Mouse (Mus musculus) lung, postnatal 0 days (tissue): ENCODE measurements around the gene Cgref1. TPM values are rescaled to one million over a fixed set of nuclear protein-coding genes. Genes with fewer than 3 reads are reported as not detected.

Experiments used
- ATAC-seq: fragments of 200-750 bp; cut with Nextera tagmentation; 2 replicates; pipeline ENCODE4 v1.8.0; 2017; ENCODE audit warnings: moderate library complexity
- DNase-seq: peaks from one replicate; pipeline ENCODE4 v3.0.0-alpha.2; 2016; ENCODE audit warnings: low spot score
- H3K27ac ChIP-seq: fragments of 300-500 bp; sonication (generic); 2 replicates; pipeline ENCODE4 v1.5.1; 2014; ENCODE audit warnings: antibody characterized with exemption, mild to moderate bottlenecking, low read length, mixed read lengths
- H3K27me3 ChIP-seq: fragments of 300-500 bp; sonication (generic); replicated peaks from 2 replicates; pipeline ENCODE4 v1.6.1; 2014; ENCODE audit warnings: low read length, mixed read lengths; ENCODE audit not compliant: insufficient read depth
- H3K36me3 ChIP-seq: fragments of 300-500 bp; sonication (generic); 2 replicates; pipeline ENCODE4 v1.6.1; 2014; ENCODE audit warnings: low read length, mixed read lengths; ENCODE audit not compliant: insufficient read depth
- H3K4me1 ChIP-seq: fragments of 300-500 bp; sonication (generic); 2 replicates; pipeline ENCODE4 v1.6.1; 2014; ENCODE audit warnings: antibody characterized with exemption, low read depth, low read length, mixed read lengths; ENCODE audit not compliant: insufficient read depth
- H3K4me2 ChIP-seq: fragments of 300-500 bp; sonication (generic); replicated peaks from 2 replicates; pipeline ENCODE4 v1.6.1; 2014; ENCODE audit warnings: low read depth, mild to moderate bottlenecking, low read length, moderate library complexity, mixed read lengths
- H3K4me3 ChIP-seq: fragments of 300-500 bp; sonication (generic); 2 replicates; pipeline ENCODE4 v1.5.1; 2014; ENCODE audit warnings: low read depth, low read length
- H3K9ac ChIP-seq: fragments of 300-500 bp; sonication (generic); replicated peaks from 2 replicates; pipeline ENCODE4 v1.6.1; 2014; ENCODE audit warnings: low read depth, mild to moderate bottlenecking
- H3K9me3 ChIP-seq: fragments of 300-500 bp; sonication (generic); 2 replicates; pipeline ENCODE4 v1.6.1; 2016; ENCODE audit warnings: low read length, mixed read lengths
- CTCF ChIP-seq: IDR thresholded peaks from 2 replicates; pipeline ENCODE4 v1.5.1; 2016; ENCODE audit warnings: antibody characterized with exemption, mild to moderate bottlenecking
- EP300 ChIP-seq: IDR thresholded peaks from 2 replicates; pipeline ENCODE4 v1.6.1; 2016; ENCODE audit warnings: antibody characterized with exemption, mild to moderate bottlenecking, control low read depth
- WGBS: fragments of 180-500 bp; shearing (Covaris S2); extraction: QIAGEN DNeasy Blood & Tissue Kit; methylation state at CpG from one replicate; pipeline ENCODE4 v1.1.7; 2014; 5-methylcytosine and 5-hydroxymethylcytosine counted together
- polyA plus RNA-seq: library from polyadenylated mRNA; unstranded; fragments of >200 nt; fragmentation: Nextera tagmentation; extraction: Ambion mirVana; gene quantifications from 2 replicates; pipeline ENCODE4 v1.2.1, GENCODE M21; 2015

The Cgref1 gene
- polyA plus RNA-seq, 1 experiment from 2014 or later: 2.3 TPM

DNA sequence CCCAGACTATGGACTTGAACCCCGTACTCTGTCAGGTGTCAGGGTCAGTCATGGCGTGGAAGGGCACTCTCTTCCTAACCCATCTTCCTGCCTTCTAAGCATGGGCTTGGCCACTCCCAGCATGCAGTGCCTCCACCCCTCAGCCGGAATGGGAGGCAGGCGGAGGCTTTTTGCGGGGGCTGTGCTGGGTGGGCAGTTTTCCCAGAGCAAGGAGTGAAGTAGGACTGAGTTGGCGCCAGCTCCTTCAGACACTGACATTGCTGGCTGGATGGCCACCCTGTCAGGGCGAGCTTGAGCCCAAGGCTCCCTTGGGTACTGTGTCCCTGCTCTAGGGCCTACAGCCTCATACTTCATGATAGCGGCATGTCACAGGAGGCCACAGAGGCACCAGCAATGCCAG lies 23.0 kb upstream of the Cgref1 start, which contains the start of gene Tcf23:
Tcf23 (plus strand) TSS at position 247 of the 400 bp plus-strand sequence.
- H3K9ac ChIP-seq: no peak within 1 kb of the TSS
- H3K9me3 ChIP-seq: no peaks in the 10 kb centered on the region
- no peak within 1 kb of the TSS for H3K4me2 ChIP-seq
- no peak within 1 kb of the TSS for H3K4me3 ChIP-seq
- H3K27ac ChIP-seq: no peak within 1 kb of the TSS
- no peak for TF ChIP-seq CTCF
- TF ChIP-seq EP300: no peak
- WGBS: 52% methylated on average over 8 of the region's 8 CpGs
- no peaks in the 10 kb centered on the region for H3K36me3 ChIP-seq
- H3K4me1 ChIP-seq: no peaks in the 10 kb centered on the region
- DNase-seq (peak; percentile 36), ATAC-seq (no peak)
- no peaks in the 10 kb centered on the region for H3K27me3 ChIP-seq

GRCm38 (mm10) chr5:30966189-30966588 lies 20.8 kb upstream of the Cgref1 start:
- DNase-seq (no peak), ATAC-seq (no peak)
- WGBS: 76% methylated on average over 4 of the region's 4 CpGs
- H3K4me1 ChIP-seq: peaks cover 2% of the 10 kb centered on the region; the same call in 1 of the 2 replicates
- H3K36me3 ChIP-seq: no peaks in the 10 kb centered on the region
- H3K4me2 ChIP-seq: no peak overlapping the region
- H3K27ac ChIP-seq: no peak overlapping the region
- no peaks in the 10 kb centered on the region for H3K27me3 ChIP-seq
- no peak for TF ChIP-seq CTCF
- no peak for TF ChIP-seq EP300
- H3K9me3 ChIP-seq: no peaks in the 10 kb centered on the region
- no peak overlapping the region for H3K4me3 ChIP-seq
- H3K9ac ChIP-seq: no peak overlapping the region

DNA sequence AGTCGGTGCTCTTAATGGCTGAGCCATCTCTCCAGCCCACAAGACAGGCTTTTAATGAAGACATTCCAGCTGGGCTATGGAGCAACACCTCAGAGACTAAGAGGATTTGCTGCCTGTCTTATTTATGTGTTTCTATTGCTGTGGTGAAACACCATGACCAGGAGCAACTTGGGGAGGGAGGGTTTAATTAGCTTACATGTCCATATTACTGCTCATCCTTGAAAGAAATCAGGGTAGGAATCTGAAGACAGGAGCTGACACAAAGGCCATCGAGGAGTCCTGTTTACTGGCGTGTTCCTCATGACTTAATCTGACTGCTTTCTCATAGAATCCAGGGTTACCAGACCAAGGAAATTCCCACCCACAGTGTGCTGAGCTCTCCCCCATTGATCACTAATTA lies 18.5 kb upstream of the Cgref1 start:
- Histone ChIP-seq H3K4me3 (no peak overlapping the region), H3K27me3 (no peaks in the 10 kb centered on the region), H3K27ac (no peak overlapping the region), H3K9ac (no peak overlapping the region), H3K9me3 (no peaks in the 10 kb centered on the region), H3K4me1 (peaks cover 6% of the 10 kb centered on the region; the same call in 1 of the 2 replicates), H3K36me3 (no peaks in the 10 kb centered on the region), H3K4me2 (no peak overlapping the region)
- WGBS: 84% methylated on average over 3 of the region's 3 CpGs
- ATAC-seq: no peak
- DNase-seq: no peak
- TF ChIP-seq CTCF (no peak), EP300 (no peak)

- Histone ChIP-seq H3K27ac (peak overlapping the region; percentile 72), H3K4me3 (no peak overlapping the region), H3K27me3 (no peaks in the 10 kb centered on the region), H3K9me3 (no peaks in the 10 kb centered on the region), H3K4me2 (no peak overlapping the region), H3K9ac (no peak overlapping the region), H3K4me1 (peaks cover 18% of the 10 kb centered on the region; the same call in 1 of the 2 replicates), H3K36me3 (0 out of 2 replicates have a peak, but pooled peaks cover 6% of the 10 kb centered on the region)
- ATAC-seq (peak; percentile 38), DNase-seq (peak; percentile 83)
- TF ChIP-seq EP300 (peak; percentile 95), CTCF (no peak)
- WGBS: 48% methylated on average over 10 of the region's 10 CpGs
Observed at GRCm38 (mm10) chr5:30961545-30962505, 16.4 kb upstream of the Cgref1 start.

GRCm38 (mm10) chr5:30960814-30961213 lies 15.4 kb upstream of the Cgref1 start:
- H3K36me3 ChIP-seq: peaks cover 9% of the 10 kb centered on the region
- no peak for TF ChIP-seq EP300
- no peak for TF ChIP-seq CTCF
- WGBS: 86% methylated on average over 2 of the region's 2 CpGs
- no peaks in the 10 kb centered on the region for H3K9me3 ChIP-seq
- H3K4me2 ChIP-seq: no peak overlapping the region
- no peak overlapping the region for H3K9ac ChIP-seq
- no peak overlapping the region for H3K4me3 ChIP-seq
- DNase-seq (no peak), ATAC-seq (no peak)
- H3K27me3 ChIP-seq: no peaks in the 10 kb centered on the region
- peak overlapping the region; percentile 94 for H3K27ac ChIP-seq
- peaks cover 18% of the 10 kb centered on the region; the same call in 1 of the 2 replicates for H3K4me1 ChIP-seq

GRCm38 (mm10) chr5:30959966-30960501 lies 14.6 kb upstream of the Cgref1 start, which contains the start of gene Preb:
TSS of gene Preb (minus strand) at chr5:30960361.
- peaks cover 17% of the 10 kb centered on the region for H3K36me3 ChIP-seq
- peak within 1 kb of the TSS; percentile 87 for H3K4me2 ChIP-seq
- DNase-seq (peak; percentile 98), ATAC-seq (peak; percentile 97)
- H3K27ac ChIP-seq: peak within 1 kb of the TSS; percentile 94
- under 1% methylated on average over 56 of the region's 56 CpGs for WGBS
- peaks cover 18% of the 10 kb centered on the region; the same call in 1 of the 2 replicates for H3K4me1 ChIP-seq
- H3K9me3 ChIP-seq: no peaks in the 10 kb centered on the region
- TF ChIP-seq EP300: no peak
- TF ChIP-seq CTCF: peak; percentile 46
- peak within 1 kb of the TSS; percentile 81 for H3K4me3 ChIP-seq
- H3K9ac ChIP-seq: peak within 1 kb of the TSS; percentile 87
- H3K27me3 ChIP-seq: no peaks in the 10 kb centered on the region
